20 mouse cellular contexts compared by ENCODE assay signal in the genomic region with DNA sequence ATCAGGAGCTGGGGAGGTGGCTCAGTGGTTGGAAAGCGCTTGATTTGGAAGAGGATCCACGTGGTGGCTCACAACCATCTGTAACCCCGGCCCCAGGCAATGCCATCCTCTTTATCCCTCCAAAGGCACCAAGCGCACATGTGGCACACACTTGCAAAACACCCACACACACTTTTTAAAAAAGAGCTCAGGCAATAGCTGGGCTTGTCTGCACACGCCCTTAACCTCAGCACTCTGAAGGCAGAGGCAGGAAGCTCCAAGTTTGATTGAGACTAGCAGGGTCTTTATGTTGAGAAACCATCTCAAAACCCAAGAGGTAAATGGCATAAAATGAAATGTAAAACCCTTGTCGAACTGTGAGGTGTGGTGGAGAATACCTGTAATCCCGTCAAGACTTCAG. TPM values are rescaled to one million over a fixed set of nuclear protein-coding genes. Genes with fewer than 3 reads are reported as not detected.
DNase-seq lines count a peak whose midpoint lies in the region; ATAC-seq and TF ChIP-seq lines count a peak whose summit lies in the region.
"Had no signal": no experiment of that assay in that cellular context is flagged by ENCODE, and none has a peak within 500 bp of the region (broad histone marks: within the 10 kb centered on the region; RNA-seq: fewer than 3 reads in every experiment).

No protein-coding gene starts in this region.

- 86% methylated on average over 7 of the region's 7 CpGs for WGBS in hindbrain, embryonic 12.5 days

- no peak overlapping the region for H3K4me2 ChIP-seq in hindbrain, embryonic 12.5 days (replicated peaks)
- H3K4me2 ChIP-seq: forebrain, embryonic 12.5 days; heart, embryonic 13.5 days; midbrain, embryonic 13.5 days had no signal

- DNase-seq in gastrocnemius, adult 2 months: no peak
- no peak for DNase-seq in gastrocnemius, postnatal 10 days
- peak; percentile 11 for DNase-seq in thymus, postnatal 25 days
- no peak for DNase-seq in thymus, postnatal 14 days
- no peak for DNase-seq in adrenal gland, adult (ENCODE audit: inconsistent age in 2 of 2, low spot score in 1 of 2)
- DNase-seq: adrenal gland, adult 8-10 months; cerebellum, adult 11 months; cerebellum, postnatal 36 days; heart, postnatal 4 days; kidney, adult 8-10 months; kidney, postnatal 4 days; liver; lung, adult 18-20 months; lung, postnatal 4 days had no signal

- no peak for TF ChIP-seq POLR2A in embryonic fibroblast, embryonic 13.5 days (IDR thresholded peaks at IDR 0.05; ENCODE audit: low read depth, low read length)

- ATAC-seq in hindbrain, embryonic 12.5 days (ENCODE audit: low FRiP score): no peak
- ATAC-seq: midbrain, embryonic 13.5 days had no signal

- H3K4me1 ChIP-seq in embryonic fibroblast, embryonic 13.5 days (ENCODE audit: control insufficient read depth, insufficient read depth, low read length): peaks cover 11% of the 10 kb centered on the region
- no peaks in the 10 kb centered on the region for H3K4me1 ChIP-seq in hindbrain, embryonic 12.5 days
- H3K4me1 ChIP-seq: forebrain, embryonic 12.5 days; midbrain, embryonic 13.5 days had no signal

- H3K27me3 ChIP-seq in hindbrain, embryonic 12.5 days: no peaks in the 10 kb centered on the region
- H3K27me3 ChIP-seq: forebrain, embryonic 12.5 days; heart, embryonic 13.5 days; midbrain, embryonic 13.5 days had no signal

- H3K27ac ChIP-seq in gastrocnemius, adult 2 months: peak overlapping the region; percentile 3; the same call in 1 of the 2 replicates
- peak overlapping the region; percentile 66 for H3K27ac ChIP-seq in embryonic fibroblast, embryonic 13.5 days (ENCODE audit: insufficient read depth, low read length)
- H3K27ac ChIP-seq in hindbrain, embryonic 12.5 days: no peak overlapping the region
- H3K27ac ChIP-seq: forebrain, embryonic 12.5 days; heart, embryonic 13.5 days; midbrain, embryonic 13.5 days had no signal

- H3K36me3 ChIP-seq in hindbrain, embryonic 12.5 days: no peaks in the 10 kb centered on the region
- H3K36me3 ChIP-seq: forebrain, embryonic 12.5 days; G1E; midbrain, embryonic 13.5 days had no signal

- no peak overlapping the region for H3K9ac ChIP-seq in hindbrain, embryonic 12.5 days
- H3K9ac ChIP-seq: forebrain, embryonic 12.5 days; heart, embryonic 13.5 days; midbrain, embryonic 13.5 days had no signal

- TF ChIP-seq CTCF in gastrocnemius, adult 2 months (IDR thresholded peaks at IDR 0.05): no peak
- TF ChIP-seq CTCF in embryonic fibroblast, embryonic 13.5 days (IDR thresholded peaks at IDR 0.05; ENCODE audit: borderline replicate concordance, insufficient read depth, low read length): no peak

- H3K4me3 ChIP-seq in gastrocnemius, adult 2 months: no peak overlapping the region
- no peak overlapping the region for H3K4me3 ChIP-seq in embryonic fibroblast, embryonic 13.5 days (ENCODE audit: insufficient read depth, low read length)
- H3K4me3 ChIP-seq in hindbrain, embryonic 12.5 days: no peak overlapping the region
- H3K4me3 ChIP-seq: forebrain, embryonic 12.5 days; heart, embryonic 13.5 days; midbrain, embryonic 13.5 days had no signal

- no peaks in the 10 kb centered on the region for H3K9me3 ChIP-seq in hindbrain, embryonic 12.5 days (replicated peaks)
- H3K9me3 ChIP-seq: forebrain, embryonic 12.5 days; G1E; heart, embryonic 13.5 days; midbrain, embryonic 13.5 days had no signal

- intact Hi-C loops in gastrocnemius, adult 2 months (cut with DNase I): no loop called here

RNA-seq across cellular contexts. Expression of a gene that starts 57.2 kb away (rescaled TPM):
- 1 to 10 TPM; 2.1 to 2.7 TPM for total RNA-seq in gastrocnemius, adult 2 months (2021)
- total RNA-seq in gastrocnemius, postnatal 10 days (2021): 10 to 100 TPM; 15.3 to 26.2 TPM
- polyA plus RNA-seq in embryonic fibroblast, embryonic 13.5 days (2011; ENCODE audit: insufficient read length, low read depth, missing spikeins): 2.4 and 8.8 TPM in 2 replicates
- polyA plus RNA-seq in hindbrain, embryonic 12.5 days (2016; fragmentation: Nextera tagmentation; extraction: Ambion mirVana): 34.5 and 39.3 TPM in 2 replicates
- polyA plus RNA-seq: G1E had no signal

RNA-seq across cellular contexts. Expression of a gene that starts 59.5 kb away (rescaled TPM):
- total RNA-seq in gastrocnemius, adult 2 months (2021): 10 to 100 TPM; 31.1 to 33.0 TPM
- total RNA-seq in gastrocnemius, postnatal 10 days (2021): 10 to 100 TPM; 38.6 to 52.3 TPM
- polyA plus RNA-seq in embryonic fibroblast, embryonic 13.5 days (2011; ENCODE audit: insufficient read length, low read depth, missing spikeins): 101 and 108 TPM in 2 replicates
- 141 and 147 TPM in 2 replicates for polyA plus RNA-seq in hindbrain, embryonic 12.5 days (2016; fragmentation: Nextera tagmentation; extraction: Ambion mirVana)

Comparison
In these comparisons a context has a peak if more than half of its experiments do, and no peak if none do; other contexts are left out.
1. RNA of a gene that starts 57.2 kb away (total RNA-seq): 15.3 to 26.2 TPM in gastrocnemius, postnatal 10 days; 2.1 to 2.7 TPM in gastrocnemius, adult 2 months; every median in the first group is over 4 times any median in the second.